Mouse (Mus musculus): ENCODE measurements around the gene Upk1a.

The Upk1a gene

DNA sequence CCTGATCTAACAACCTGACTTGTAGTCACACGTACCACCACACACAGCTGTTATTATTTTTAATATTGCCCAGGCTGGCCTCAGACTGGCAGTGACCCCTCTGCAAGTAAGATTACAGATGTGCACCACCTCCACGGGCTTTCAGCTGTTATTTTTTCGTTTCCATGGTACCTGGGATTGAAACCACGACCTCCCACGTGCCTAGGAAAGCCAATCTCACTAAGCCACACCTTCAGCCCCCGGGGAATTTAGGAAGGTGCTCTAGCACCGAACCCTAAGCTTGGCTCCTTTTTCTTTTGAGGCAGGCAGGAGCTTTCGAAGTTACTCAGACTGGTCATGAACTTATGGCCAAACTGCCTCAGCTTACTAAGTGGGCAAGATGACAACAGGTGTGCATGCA lies 8.2 kb downstream of the Upk1a start:
- DNase-seq (ENCODE audit: low read depth, low spot score) = no peak

DNA sequence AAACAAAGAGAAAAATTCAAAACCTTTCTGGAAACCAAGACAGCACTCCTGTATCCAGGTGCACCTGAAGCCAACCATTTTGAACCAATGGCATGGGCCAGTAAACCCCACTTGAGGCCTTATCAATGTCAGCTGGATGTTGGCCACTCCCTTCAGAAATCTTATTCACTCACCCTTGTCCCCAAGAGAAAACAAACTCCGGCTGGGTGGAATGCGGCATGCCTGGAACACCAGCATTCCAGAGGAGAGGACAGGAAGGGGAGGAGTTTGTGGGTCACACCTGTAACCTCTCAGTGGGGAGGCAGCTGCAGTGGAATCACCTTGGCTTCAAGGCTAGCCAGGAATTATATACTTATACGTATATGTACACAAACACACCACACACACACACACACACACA lies 10.1 kb downstream of the Upk1a start:
- DNase-seq (ENCODE audit: low read depth, low spot score) = no peak

DNA sequence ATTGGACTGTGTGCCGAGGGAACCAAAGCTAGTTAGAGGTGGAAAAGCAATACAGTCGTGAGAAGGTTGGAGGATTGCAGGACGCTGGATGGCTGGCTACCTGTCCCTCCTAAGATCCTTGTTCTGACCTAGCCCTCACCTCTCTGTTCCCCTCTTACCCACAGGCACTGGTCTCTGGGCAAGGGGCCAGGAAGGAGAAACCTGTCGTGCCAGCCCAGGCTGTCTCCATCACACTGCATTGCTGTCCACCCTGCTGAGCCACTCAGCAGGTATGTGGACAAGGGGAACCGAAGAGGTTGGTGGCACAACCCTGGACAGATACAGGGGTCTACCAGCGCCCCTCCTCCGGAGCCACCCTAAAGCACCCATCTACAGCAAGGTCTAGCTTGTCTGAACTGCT lies 12.0 kb downstream of the Upk1a start:
- no peak for DNase-seq (ENCODE audit: low read depth, low spot score)

DNA sequence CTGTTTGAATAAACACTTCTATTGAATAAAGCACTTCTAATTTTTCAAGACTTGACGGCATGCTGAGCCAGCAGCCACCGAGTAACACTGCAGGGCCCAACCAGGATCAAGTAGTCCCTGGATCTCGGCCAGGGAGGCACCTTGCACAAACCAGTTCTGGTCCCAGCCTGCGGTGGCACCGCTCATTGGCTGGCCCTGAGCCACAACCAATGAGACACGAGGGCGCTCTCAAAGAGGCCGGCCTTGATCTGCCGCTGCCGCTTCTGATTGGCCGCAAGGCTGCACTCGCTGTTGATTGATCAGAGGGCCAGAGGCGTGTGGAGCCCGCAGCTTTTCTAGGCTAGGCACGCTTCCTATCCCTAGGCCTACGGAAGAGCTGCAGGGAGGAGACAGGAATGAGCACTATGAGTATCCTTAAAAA lies 12.7 kb downstream of the Upk1a start:
- peak; percentile 79 for DNase-seq (ENCODE audit: low read depth, low spot score)

- DNase-seq (ENCODE audit: low read depth, low spot score) = no peak
Measured at GRCm38 (mm10) chr7:30598786-30599185, 13.9 kb downstream of the Upk1a start, which contains the start of gene Zbtb32. TSS of gene Zbtb32 (minus strand) at chr7:30598909.

DNA sequence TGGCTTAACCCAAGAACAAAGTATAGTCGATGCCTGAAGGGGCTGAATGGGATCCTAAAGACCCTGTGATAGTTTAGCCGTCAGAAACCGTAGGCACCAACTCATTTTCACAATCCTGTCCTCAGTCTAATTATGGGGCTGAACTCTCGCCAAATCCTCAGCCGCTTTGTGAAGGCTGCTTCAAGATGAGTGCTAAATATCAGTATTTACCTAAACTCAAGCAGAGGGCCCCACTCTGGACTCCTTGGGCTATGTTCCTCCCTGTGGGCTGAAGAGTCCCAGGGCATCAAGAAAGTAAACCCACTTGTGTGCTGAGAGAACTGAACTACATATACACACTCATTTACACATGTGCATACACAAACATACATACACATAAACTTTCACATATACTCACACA lies 15.8 kb downstream of the Upk1a start:
- no peak for DNase-seq (ENCODE audit: low read depth, low spot score)

- no peak for DNase-seq (ENCODE audit: low read depth, low spot score)
Measured at GRCm38 (mm10) chr7:30596093-30596492, 16.6 kb downstream of the Upk1a start.

- DNase-seq (ENCODE audit: low read depth, low spot score) = no peak
Measured at GRCm38 (mm10) chr7:30594510-30595024, 18.1 kb downstream of the Upk1a start.

DNA sequence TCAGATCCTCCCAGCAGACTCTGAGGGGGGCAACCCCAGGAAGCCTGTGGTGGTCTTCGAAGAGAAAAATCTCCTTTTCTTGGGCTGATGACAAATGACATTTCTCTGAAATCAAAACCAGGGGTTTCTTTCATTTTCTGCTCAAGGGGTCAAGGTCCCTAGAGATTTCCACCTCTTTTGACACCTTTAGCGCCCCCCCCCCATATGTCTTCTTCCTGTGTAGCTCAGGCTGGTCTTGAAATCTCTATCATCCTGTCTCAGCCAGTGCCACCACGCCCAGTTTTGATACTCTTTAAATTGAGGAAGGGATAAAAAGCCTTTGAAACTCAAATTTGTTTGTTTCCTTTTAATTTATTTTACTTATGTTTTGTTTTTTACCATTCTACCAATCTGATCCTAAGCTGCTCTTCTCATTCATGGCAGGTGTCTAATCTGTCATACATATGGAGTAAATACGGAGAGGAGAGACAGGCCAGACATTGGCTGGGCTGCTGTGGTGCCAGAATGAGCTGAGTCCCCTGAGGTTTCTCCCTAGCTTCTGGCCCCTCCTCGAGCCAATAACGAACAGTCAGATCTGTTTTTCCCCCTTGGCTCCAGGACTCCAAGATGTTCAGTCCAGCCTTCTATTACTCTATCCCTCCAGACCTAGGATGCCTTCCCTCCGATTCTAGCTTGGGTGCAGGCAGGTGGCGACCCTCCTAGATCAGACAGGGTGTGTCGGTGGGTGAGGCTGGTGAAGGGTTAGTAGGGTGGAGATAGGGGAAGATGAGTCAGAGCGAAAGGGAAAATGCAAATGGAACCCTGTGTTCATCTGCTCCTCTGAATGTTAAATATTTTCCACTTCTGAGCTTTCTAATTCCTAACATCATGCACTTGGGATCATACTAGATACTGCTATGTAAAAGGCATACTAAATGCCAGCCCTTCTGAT lies 18.8 kb downstream of the Upk1a start:
- peak; percentile 41 for DNase-seq (ENCODE audit: low read depth, low spot score)

GRCm38 (mm10) chr7:30592772-30593423 lies 19.7 kb downstream of the Upk1a start:
- peak; percentile 34 for DNase-seq (ENCODE audit: low read depth, low spot score)

DNA sequence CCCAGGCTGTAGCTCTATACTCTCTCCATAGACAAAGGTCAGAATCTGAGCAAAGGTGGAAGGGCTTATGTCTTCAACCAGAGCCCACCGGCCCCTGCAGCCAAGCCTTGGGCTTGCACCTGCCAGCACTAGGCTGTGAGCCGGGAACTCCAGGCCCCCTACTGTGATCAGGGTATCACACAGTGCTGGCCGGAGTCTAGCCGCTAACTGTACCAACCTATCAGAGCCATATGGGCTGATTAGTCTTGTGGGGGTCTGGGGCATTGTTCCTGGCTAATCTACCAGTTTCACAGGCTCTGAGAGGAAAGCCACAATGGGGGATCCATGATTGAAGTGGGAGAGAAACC lies 21.1 kb downstream of the Upk1a start:
- no peak for DNase-seq (ENCODE audit: low read depth, low spot score)

DNA sequence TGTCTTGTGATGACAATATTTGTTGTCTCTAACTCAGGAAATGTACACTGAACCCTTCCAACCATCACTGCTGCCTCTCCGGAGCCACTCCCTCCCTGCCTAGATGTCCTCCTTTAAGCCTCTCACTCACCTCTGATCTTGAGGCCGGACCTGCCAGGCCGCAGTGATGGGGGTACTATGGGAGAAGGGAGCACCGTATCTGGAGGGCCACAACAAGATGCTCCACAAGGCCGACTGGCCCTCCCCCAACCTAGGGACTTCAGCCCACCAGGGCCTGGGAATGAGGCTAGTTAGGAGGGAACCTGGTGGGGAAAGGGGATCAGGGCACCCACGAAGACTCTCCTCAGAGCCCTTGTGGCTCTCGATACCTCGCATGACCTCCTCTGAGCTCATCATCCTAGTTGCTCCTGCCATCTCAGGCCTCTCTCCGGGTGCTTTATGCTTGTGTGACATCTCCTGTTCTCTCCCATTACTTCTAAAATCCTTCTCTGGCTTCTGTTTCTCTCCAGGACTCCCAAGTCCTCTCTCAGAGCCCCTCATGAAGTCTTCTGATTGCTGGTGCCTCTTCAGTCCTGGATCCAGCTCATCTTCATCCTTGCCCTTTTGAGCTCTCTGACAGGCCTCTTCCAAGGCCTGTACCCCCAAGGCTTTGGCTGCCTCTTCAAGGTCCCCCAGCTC lies 21.6 kb downstream of the Upk1a start:
- DNase-seq (ENCODE audit: low read depth, low spot score) = no peak

DNA sequence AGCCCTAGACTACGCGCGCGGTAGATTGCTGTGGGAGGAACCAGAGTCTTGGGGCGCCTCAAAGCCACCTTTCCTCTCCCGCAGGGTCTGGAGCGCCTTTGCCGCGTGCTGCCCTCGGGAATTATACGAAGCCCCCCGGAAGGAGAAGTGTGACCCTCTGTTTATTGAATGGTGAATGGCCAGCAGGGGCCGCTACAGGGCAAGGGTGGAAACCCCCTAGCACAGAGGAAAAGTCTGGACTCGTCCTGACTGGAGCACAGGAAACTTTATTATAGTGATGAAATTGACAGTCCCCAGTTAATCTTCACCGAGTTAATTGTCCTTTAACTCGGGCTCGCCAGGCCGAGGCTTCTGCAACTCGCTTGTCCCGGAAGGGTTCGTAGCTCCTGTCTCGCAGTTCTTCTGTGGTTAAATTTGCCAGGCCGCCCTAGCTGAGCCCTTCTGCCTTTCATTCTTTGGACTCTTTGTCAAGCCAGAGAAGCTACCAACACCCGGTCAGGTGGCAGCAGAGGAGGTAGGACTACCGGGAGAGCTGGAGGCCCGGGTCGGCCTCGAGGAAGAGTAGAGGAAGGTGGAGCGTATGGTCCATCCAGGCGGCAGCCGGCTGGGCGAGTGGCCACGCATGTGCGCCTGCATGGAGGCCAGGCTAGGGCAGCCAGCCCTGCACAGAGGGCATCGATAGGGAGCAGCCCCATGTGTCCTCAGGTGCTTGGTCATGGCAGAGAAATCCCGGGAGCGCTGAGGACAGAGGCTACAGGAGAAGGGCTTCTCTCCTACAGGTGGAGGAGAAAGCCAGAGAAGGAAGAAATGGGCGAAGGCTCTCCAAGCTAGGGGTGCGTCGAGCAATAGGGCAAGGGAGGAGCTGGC lies 23.0 kb downstream of the Upk1a start:
- peak; percentile 80 for DNase-seq (ENCODE audit: low read depth, low spot score)

DNA sequence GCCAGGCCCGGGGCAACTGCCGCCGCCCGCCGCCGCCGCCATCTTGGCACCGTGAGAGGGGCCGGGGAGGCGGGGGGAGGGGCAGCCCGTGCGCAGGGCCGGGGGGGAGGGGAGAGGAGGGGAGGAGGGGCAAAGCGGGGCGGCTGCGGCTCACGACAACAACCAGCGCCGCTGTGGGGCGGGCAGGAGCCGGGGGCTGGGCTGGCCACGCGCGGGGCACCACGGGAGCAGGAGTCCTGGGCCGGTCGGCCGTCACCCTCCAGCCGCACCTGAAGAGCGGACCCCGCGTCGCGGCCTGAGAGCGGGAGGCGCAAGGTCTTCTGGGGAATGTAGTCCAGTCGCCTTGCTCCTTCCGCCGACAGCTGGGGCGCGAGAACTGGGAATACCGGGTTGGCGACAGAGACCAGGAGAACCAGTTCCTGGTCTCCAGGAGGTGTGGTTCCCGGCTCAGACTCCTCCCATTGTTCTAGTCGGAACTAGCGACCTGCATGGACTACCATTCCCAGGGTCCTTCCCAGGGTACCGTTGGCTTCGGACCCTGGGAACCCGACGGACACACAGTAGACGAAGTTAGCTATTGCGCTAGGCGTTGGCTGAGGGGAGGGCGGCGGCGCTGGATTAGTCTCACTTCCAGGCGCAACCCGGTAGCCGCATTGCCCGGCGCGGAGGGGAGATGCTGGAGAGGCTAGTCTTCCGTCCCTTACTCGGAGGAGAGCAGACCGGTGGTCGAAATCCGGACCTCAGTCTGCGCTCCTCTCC lies 23.8 kb downstream of the Upk1a start, which contains the start of gene Kmt2b:
Kmt2b (minus strand) TSS at position 51 of the 759 bp plus-strand sequence.
- DNase-seq (ENCODE audit: low read depth, low spot score) = peak; percentile 95

GRCm38 (mm10) chr7:30587842-30588667 lies 24.6 kb downstream of the Upk1a start:
- DNase-seq (ENCODE audit: low read depth, low spot score) = no peak

DNA sequence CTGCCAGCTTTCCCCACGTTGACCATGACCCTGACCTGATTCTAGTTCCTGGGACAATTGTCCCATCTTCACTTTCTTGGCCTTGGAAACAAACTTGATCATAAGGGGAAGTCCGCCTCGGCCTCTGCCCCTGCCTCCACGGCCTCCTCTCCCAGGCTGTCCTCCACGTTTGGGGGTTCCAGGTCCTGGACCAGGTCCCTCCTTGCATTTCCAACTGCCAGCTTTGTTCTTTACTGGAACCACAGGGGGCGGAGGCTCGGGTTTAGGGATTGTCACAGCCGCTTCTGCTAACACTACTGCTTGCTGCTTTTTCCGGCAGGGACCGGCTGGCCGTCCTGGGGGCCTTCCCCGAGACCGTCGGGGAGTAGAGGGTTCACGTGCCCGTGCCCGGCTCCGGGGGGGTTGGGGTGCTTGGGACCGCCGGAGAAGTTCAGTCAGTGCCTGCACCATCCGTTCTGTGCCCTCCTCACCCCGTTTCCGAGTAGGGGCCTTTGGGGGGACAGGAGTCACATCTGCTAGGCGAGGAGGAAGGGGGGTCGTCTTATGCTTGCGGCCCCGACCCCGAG lies 26.1 kb downstream of the Upk1a start:
- DNase-seq (ENCODE audit: low read depth, low spot score) = no peak

- DNase-seq (ENCODE audit: low read depth, low spot score) = no peak
Measured at GRCm38 (mm10) chr7:30585170-30585569, 27.5 kb downstream of the Upk1a start.

- DNase-seq (ENCODE audit: low read depth, low spot score) = no peak
Measured at GRCm38 (mm10) chr7:30584339-30584738, 28.3 kb downstream of the Upk1a start.

DNA sequence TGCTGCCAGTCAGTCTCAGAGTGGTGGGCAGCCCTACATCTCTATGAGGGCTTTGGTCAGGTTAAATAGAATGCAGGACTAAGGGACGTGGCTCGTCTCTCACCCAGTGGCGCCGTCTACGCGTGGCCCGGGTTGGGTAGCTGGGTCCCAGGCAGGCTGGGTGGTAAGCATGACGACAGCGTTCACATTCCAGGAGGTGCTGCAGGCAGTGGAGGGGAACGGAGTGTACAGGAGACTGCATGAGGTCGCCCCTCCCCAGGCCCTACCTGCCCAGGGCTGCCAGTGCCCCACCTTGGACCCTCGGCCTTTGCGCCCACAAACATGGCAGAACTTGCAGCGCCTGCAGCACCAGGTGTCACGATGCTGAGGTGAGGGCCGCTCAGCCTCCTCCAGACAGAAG lies 31.1 kb downstream of the Upk1a start:
- no peak for DNase-seq (ENCODE audit: low read depth, low spot score)
